Mouse (Mus musculus) erythroblast, embryonic 14.5 days (primary cell): ENCODE measurements around the gene Lrrk1.

Experiments used
- GATA1 ChIP-seq: IDR thresholded peaks from 2 replicates; pipeline ENCODE4 v1.6.1; 2012; ENCODE audit warnings: low read length, inconsistent platforms, mixed read lengths
- TAL1 ChIP-seq: IDR thresholded peaks from 3 replicates; pipeline ENCODE4 v1.6.1; 2012; ENCODE audit warnings: low read length, inconsistent platforms, mixed read lengths

GRCm38 (mm10) chr7:66376560-66376959 lies 11.6 kb downstream of the Lrrk1 start:
- TF ChIP-seq TAL1 = no peak
- no peak for TF ChIP-seq GATA1
